Mouse (Mus musculus): ENCODE data around the gene Olfr1167. TPM values are rescaled to one million over a fixed set of nuclear protein-coding genes. Genes with fewer than 3 reads are reported as not detected.
"Not testable (repeated sequence)": the region's sequence is repeated elsewhere in the genome, so short reads cannot be mapped to it uniquely, and the experiment has no call there.

The Olfr1167 gene
- not detected in 2 replicates for polyA plus RNA-seq (2014; fragmentation: Nextera tagmentation; extraction: Ambion mirVana)

- WGBS = 88% methylated on average over 1 of the region's 1 CpGs
- not testable (repeated sequence) for H3K36me3 ChIP-seq (ENCODE audit: control insufficient read depth, insufficient read depth, low read length); H3K9me3 ChIP-seq (ENCODE audit: control insufficient read depth, low read length); H3K4me3 ChIP-seq (ENCODE audit: low read depth, low read length); ATAC-seq (ENCODE audit: insufficient number of reproducible peaks, low FRiP score, low TSS enrichment, low read depth); H3K4me2 ChIP-seq (ENCODE audit: low read depth, severe bottlenecking); H3K4me1 ChIP-seq (ENCODE audit: control insufficient read depth, insufficient read depth, low read length); H3K27ac ChIP-seq (replicated peaks; ENCODE audit: low read depth, low read length); H3K27me3 ChIP-seq (ENCODE audit: control insufficient read depth, insufficient read depth, low read length); DNase-seq (ENCODE audit: low spot score); H3K9ac ChIP-seq (ENCODE audit: low read length)
Observed at GRCm38 (mm10) chr2:88155093-88155492, at the start of gene Olfr1167. Gene Olfr1167 (minus strand): TSS chr2:88155193.

DNA sequence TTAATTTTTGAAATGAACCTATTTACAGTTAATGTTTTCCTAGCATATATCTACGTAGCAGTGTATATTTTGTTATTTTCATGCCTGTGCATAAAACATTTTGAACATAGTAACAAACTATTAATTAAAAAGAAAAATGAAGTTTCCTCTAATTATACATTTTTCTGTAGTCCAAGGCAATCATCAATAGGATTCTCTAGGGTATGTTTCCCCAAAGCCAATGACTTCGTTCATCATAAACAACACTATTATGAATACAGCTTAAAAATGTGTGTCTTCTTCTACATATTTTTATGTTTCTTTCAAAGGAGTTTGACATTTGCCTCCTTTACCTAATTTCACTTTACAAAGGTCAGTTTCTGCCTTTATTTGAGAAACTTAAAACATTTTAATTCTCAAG, 26.6 kb upstream of the Olfr1167 start, which contains the start of gene Olfr1168:
Gene Olfr1168, plus strand, starts transcription at position 301 of the 400 bp plus-strand sequence.
- DNase-seq (ENCODE audit: low spot score) (no peak), ATAC-seq (ENCODE audit: insufficient number of reproducible peaks, low FRiP score, low TSS enrichment, low read depth) (no peak)
- Histone ChIP-seq H3K9ac (ENCODE audit: low read length) (no peak within 1 kb of the TSS), H3K27me3 (ENCODE audit: control insufficient read depth, insufficient read depth, low read length) (no peaks in the 10 kb centered on the region), H3K9me3 (ENCODE audit: control insufficient read depth, low read length) (no peaks in the 10 kb centered on the region), H3K4me3 (ENCODE audit: low read depth, low read length) (no peak within 1 kb of the TSS), H3K4me2 (ENCODE audit: low read depth, severe bottlenecking) (no peak within 1 kb of the TSS), H3K27ac (replicated peaks; ENCODE audit: low read depth, low read length) (no peak within 1 kb of the TSS), H3K36me3 (ENCODE audit: control insufficient read depth, insufficient read depth, low read length) (no peaks in the 10 kb centered on the region), H3K4me1 (ENCODE audit: control insufficient read depth, insufficient read depth, low read length) (no peaks in the 10 kb centered on the region)
- 93% methylated on average over 2 of the region's 2 CpGs for WGBS

DNA sequence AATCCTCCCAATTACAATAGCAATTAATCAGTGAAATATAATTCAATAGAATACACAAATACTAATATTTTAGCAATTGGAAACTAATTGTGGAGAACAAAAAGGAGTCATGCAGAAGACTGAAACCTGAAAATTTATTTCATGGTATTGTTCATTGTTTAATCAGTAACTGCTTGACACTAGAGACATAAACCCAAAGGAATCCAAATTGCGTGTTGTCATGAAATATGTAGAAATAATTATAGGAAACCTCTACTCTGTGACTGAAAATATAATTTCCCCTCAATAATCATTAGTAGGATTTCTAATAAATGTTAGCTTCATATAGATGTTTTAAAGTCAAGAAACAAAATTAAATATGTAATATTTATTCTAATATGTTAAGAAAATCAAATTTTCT, 26.8 kb downstream of the Olfr1167 start, which contains the start of gene Olfr1166:
Gene Olfr1166, minus strand, starts transcription at position 101 of the 400 bp plus-strand sequence.
- H3K27me3 ChIP-seq (ENCODE audit: control insufficient read depth, insufficient read depth, low read length) = no peaks in the 10 kb centered on the region
- DNase-seq (ENCODE audit: low spot score) = no peak
- H3K4me1 ChIP-seq (ENCODE audit: control insufficient read depth, insufficient read depth, low read length) = no peaks in the 10 kb centered on the region
- no peak for ATAC-seq (ENCODE audit: insufficient number of reproducible peaks, low FRiP score, low TSS enrichment, low read depth)
- 98% methylated on average over 1 of the region's 1 CpGs for WGBS
- no peak within 1 kb of the TSS for H3K4me3 ChIP-seq (ENCODE audit: low read depth, low read length)
- H3K9ac ChIP-seq (ENCODE audit: low read length) = no peak within 1 kb of the TSS
- no peaks in the 10 kb centered on the region for H3K9me3 ChIP-seq (ENCODE audit: control insufficient read depth, low read length)
- H3K4me2 ChIP-seq (ENCODE audit: low read depth, severe bottlenecking) = no peak within 1 kb of the TSS
- H3K27ac ChIP-seq (replicated peaks; ENCODE audit: low read depth, low read length) = no peak within 1 kb of the TSS
- H3K36me3 ChIP-seq (ENCODE audit: control insufficient read depth, insufficient read depth, low read length) = no peaks in the 10 kb centered on the region

Other genes with a start within 250 kb of the Olfr1167 start
- not detected in 2 replicates for gene Olfr1155, start 210.1 kb downstream of the Olfr1167 start, polyA plus RNA-seq (2014; fragmentation: Nextera tagmentation; extraction: Ambion mirVana)
- not detected in 2 replicates for gene Olfr1156, start 202.1 kb downstream of the Olfr1167 start, polyA plus RNA-seq (2014; fragmentation: Nextera tagmentation; extraction: Ambion mirVana)
- gene Olfr1157, start 186.9 kb downstream of the Olfr1167 start, polyA plus RNA-seq (2014; fragmentation: Nextera tagmentation; extraction: Ambion mirVana) = not detected in 2 replicates
- gene Olfr74, start 180.5 kb downstream of the Olfr1167 start, polyA plus RNA-seq (2014; fragmentation: Nextera tagmentation; extraction: Ambion mirVana) = not detected in 2 replicates
- not detected in 2 replicates for gene Olfr1158, start 165.1 kb downstream of the Olfr1167 start, polyA plus RNA-seq (2014; fragmentation: Nextera tagmentation; extraction: Ambion mirVana)
- not detected in 2 replicates for gene Olfr1160, start 146.9 kb downstream of the Olfr1167 start, polyA plus RNA-seq (2014; fragmentation: Nextera tagmentation; extraction: Ambion mirVana)
- gene Olfr1161, start 132.4 kb downstream of the Olfr1167 start, polyA plus RNA-seq (2014; fragmentation: Nextera tagmentation; extraction: Ambion mirVana) = not detected in 2 replicates
- 0.09 TPM in 1 of 2 replicates, not detected in the other for gene Olfr73, start 117.5 kb downstream of the Olfr1167 start, polyA plus RNA-seq (2014; fragmentation: Nextera tagmentation; extraction: Ambion mirVana)
- not detected in 2 replicates for gene Olfr1162, start 104.1 kb downstream of the Olfr1167 start, polyA plus RNA-seq (2014; fragmentation: Nextera tagmentation; extraction: Ambion mirVana)
- gene Olfr1163, start 83.4 kb downstream of the Olfr1167 start, polyA plus RNA-seq (2014; fragmentation: Nextera tagmentation; extraction: Ambion mirVana) = not detected in 2 replicates
- not detected in 2 replicates for gene Olfr1164, start 61.2 kb downstream of the Olfr1167 start, polyA plus RNA-seq (2014; fragmentation: Nextera tagmentation; extraction: Ambion mirVana)
- not detected in 2 replicates for gene Olfr1166, start 26.9 kb downstream of the Olfr1167 start, polyA plus RNA-seq (2014; fragmentation: Nextera tagmentation; extraction: Ambion mirVana)
- gene Olfr1168, start 26.7 kb upstream of the Olfr1167 start, polyA plus RNA-seq (2014; fragmentation: Nextera tagmentation; extraction: Ambion mirVana) = not detected in 2 replicates
- not detected in 2 replicates for gene Olfr1170, start 73.1 kb upstream of the Olfr1167 start, polyA plus RNA-seq (2014; fragmentation: Nextera tagmentation; extraction: Ambion mirVana)
- gene Olfr1173, start 124.7 kb upstream of the Olfr1167 start, polyA plus RNA-seq (2014; fragmentation: Nextera tagmentation; extraction: Ambion mirVana) = not detected in 2 replicates
- not detected in 2 replicates for gene Olfr1174-ps, start 159.9 kb upstream of the Olfr1167 start, polyA plus RNA-seq (2014; fragmentation: Nextera tagmentation; extraction: Ambion mirVana)
- not detected in 2 replicates for gene Olfr1175-ps, start 172.0 kb upstream of the Olfr1167 start, polyA plus RNA-seq (2014; fragmentation: Nextera tagmentation; extraction: Ambion mirVana)
- not detected in 2 replicates for gene Olfr1176, start 181.5 kb upstream of the Olfr1167 start, polyA plus RNA-seq (2014; fragmentation: Nextera tagmentation; extraction: Ambion mirVana)
- gene Olfr1177-ps, start 191.3 kb upstream of the Olfr1167 start, polyA plus RNA-seq (2014; fragmentation: Nextera tagmentation; extraction: Ambion mirVana) = not detected in 2 replicates
- not detected in 2 replicates for gene Olfr1178, start 231.9 kb upstream of the Olfr1167 start, polyA plus RNA-seq (2014; fragmentation: Nextera tagmentation; extraction: Ambion mirVana)